Mouse (Mus musculus) heart, embryonic 10.5 days (tissue): ENCODE data around the gene Btbd11. TPM values are rescaled to one million over a fixed set of nuclear protein-coding genes. Genes with fewer than 3 reads are reported as not detected.

Source experiments
- DNase-seq: peaks from one replicate; pipeline ENCODE4 v3.0.0-alpha.2; 2017; ENCODE audit warnings: low spot score
- H3K27ac ChIP-seq: fragments of 300-500 bp; sonication (generic); 2 replicates; pipeline ENCODE4 v1.5.1; 2016; ENCODE audit warnings: mild to moderate bottlenecking
- H3K27me3 ChIP-seq: fragments of 300-500 bp; sonication (generic); 2 replicates; pipeline ENCODE4 v1.6.1; 2016; ENCODE audit warnings: mild to moderate bottlenecking; ENCODE audit not compliant: poor library complexity, insufficient read depth, severe bottlenecking
- H3K36me3 ChIP-seq: fragments of 300-500 bp; sonication (generic); 2 replicates; pipeline ENCODE4 v1.6.1; 2016; ENCODE audit warnings: mild to moderate bottlenecking, moderate library complexity
- H3K4me1 ChIP-seq: fragments of 300-500 bp; sonication (generic); 2 replicates; pipeline ENCODE4 v1.6.1; 2016; ENCODE audit warnings: mild to moderate bottlenecking
- H3K4me3 ChIP-seq: fragments of 300-500 bp; sonication (generic); 2 replicates; pipeline ENCODE4 v1.5.1; 2016; ENCODE audit warnings: mild to moderate bottlenecking, moderate library complexity
- H3K9me3 ChIP-seq: fragments of 300-500 bp; sonication (generic); 2 replicates; pipeline ENCODE4 v1.6.1; 2016; ENCODE audit warnings: mild to moderate bottlenecking, moderate library complexity
- WGBS: fragments of 180-500 bp; shearing (Covaris S2); methylation state at CpG from one replicate; pipeline ENCODE4 v1.1.7; 2016; 5-methylcytosine and 5-hydroxymethylcytosine counted together
- polyA plus RNA-seq: library from polyadenylated mRNA; unstranded; fragments of >200 nt; fragmentation: Nextera tagmentation; extraction: Ambion mirVana; gene quantifications from 2 replicates; pipeline ENCODE4 v1.2.1, GENCODE M21; 2016

The Btbd11 gene
- polyA plus RNA-seq, 1 experiment from 2014 or later: 1.5 TPM

DNA sequence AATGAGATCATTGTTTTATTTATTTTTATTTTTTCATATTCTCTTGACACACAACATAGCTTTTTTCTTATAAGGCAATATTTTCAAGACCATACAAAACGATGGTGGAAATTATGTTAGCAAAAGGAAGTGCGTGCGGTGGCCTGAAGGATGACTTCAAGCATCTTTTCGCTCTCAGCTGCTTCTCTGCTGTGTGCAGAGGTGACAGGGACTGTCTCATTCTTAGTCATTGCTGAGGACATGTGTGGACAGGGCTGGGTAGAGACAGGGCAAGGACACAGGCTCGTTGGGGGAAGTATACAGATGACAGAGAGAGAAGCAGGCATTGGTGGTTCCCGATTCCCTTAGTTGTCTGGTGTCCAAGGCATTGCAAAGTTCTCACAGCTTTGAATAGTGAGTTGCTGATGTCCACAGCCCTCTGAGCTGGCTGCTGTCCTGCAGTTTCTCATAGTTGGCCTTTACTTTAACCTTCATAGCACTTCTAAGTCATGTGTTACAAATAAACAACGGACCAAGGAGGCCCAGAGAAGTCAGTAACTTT, 135.7 kb downstream of the Btbd11 start:
- no peaks in the 10 kb centered on the region for H3K27me3 ChIP-seq
- H3K9me3 ChIP-seq: no peaks in the 10 kb centered on the region
- 80% methylated on average over 7 of the region's 7 CpGs for WGBS
- H3K4me1 ChIP-seq: peaks cover 17% of the 10 kb centered on the region
- DNase-seq: no peak
- no peaks in the 10 kb centered on the region for H3K36me3 ChIP-seq
- H3K27ac ChIP-seq: no peak overlapping the region
- H3K4me3 ChIP-seq: no peak overlapping the region

DNA sequence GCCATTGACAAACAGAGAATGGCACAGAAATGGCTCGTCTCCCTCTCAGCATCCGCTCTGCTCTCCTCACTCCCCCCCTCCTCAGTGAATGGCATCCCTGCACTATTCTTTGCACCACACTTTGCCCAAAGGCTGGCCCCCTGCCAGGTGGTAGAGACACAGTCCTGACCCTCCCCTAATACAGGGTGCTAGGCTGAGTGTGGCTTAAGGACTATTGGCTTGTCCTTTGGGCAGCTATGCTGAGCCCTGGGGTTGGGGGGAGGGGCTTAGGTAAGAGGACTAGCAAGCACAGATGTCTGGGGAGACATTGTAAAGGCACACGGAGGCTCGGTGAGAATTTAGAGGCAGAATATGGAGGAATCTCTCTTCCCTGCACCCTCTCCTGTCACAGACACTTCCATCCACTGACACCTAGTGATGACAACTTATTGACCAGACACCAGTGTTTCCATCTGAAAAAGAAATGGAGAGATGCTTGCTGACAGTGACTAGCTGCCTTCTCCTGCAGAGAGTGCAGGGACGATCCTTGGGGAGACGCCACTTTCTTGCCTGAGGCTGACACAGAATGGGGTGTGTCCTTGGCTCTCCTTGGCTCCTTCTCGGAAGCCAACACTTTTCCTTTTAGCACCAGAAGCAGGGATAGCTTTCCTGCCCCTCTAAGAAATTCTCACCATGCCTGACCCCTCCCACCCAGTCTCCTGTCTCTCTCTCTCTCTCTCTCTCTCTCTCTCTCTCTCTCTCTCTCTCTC, 138.8 kb downstream of the Btbd11 start:
- Histone ChIP-seq H3K4me1 (peaks cover 17% of the 10 kb centered on the region), H3K36me3 (no peaks in the 10 kb centered on the region), H3K27ac (no peak overlapping the region), H3K4me3 (no peak overlapping the region), H3K9me3 (no peaks in the 10 kb centered on the region), H3K27me3 (peaks cover 8% of the 10 kb centered on the region; the same call in 1 of the 2 replicates)
- DNase-seq: no peak
- WGBS: 22% methylated on average over 7 of the region's 7 CpGs

DNA sequence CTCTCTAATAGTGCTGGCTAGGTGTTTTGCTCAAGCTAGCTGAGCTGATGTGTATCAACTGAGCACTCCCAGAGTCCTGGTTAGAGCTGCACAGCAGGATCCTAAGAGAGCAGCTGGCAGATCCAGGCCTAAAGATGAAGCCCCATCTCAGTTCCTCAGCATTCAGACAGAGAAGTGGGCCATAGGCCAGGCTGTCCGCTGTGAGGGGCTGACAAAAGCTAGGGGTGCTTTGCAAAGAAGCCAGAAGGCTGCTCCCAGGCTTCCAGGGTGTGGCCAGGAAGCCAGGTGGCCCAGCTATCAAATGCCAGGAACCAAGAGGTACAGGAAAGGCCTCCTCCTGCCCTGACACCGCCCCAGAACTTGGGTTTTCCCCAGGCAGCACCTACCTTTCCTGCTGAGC, 140.0 kb downstream of the Btbd11 start:
- Histone ChIP-seq H3K36me3 (no peaks in the 10 kb centered on the region), H3K9me3 (no peaks in the 10 kb centered on the region), H3K4me1 (peaks cover 17% of the 10 kb centered on the region), H3K27ac (no peak overlapping the region), H3K27me3 (peaks cover 15% of the 10 kb centered on the region; the same call in 1 of the 2 replicates), H3K4me3 (no peak overlapping the region)
- no peak for DNase-seq
- WGBS: 69% methylated on average over 2 of the region's 2 CpGs

DNA sequence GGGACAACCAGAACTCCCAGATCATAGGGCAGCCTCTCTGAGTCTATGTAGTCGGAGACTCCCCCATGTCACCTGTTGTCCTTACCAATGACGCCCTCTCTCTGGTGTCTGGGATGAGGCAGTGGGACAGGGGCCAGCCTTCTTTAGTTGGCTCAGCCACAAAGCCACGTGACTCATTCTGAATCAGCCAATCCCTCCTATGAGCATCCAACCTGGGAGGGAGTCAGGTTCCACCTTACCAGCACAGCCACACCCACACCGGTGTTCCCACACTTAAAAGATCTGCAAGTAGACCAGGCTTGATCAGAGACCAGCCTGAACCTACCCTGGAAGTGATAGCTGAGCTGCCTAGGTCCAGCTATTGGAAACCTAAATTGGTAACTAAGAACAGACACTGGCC, 141.1 kb downstream of the Btbd11 start:
- DNase-seq: no peak
- Histone ChIP-seq H3K9me3 (no peaks in the 10 kb centered on the region), H3K4me3 (no peak overlapping the region), H3K36me3 (no peaks in the 10 kb centered on the region), H3K27me3 (peaks cover 15% of the 10 kb centered on the region; the same call in 1 of the 2 replicates), H3K27ac (no peak overlapping the region), H3K4me1 (peaks cover 17% of the 10 kb centered on the region)
- 77% methylated on average over 4 of the region's 4 CpGs for WGBS

DNA sequence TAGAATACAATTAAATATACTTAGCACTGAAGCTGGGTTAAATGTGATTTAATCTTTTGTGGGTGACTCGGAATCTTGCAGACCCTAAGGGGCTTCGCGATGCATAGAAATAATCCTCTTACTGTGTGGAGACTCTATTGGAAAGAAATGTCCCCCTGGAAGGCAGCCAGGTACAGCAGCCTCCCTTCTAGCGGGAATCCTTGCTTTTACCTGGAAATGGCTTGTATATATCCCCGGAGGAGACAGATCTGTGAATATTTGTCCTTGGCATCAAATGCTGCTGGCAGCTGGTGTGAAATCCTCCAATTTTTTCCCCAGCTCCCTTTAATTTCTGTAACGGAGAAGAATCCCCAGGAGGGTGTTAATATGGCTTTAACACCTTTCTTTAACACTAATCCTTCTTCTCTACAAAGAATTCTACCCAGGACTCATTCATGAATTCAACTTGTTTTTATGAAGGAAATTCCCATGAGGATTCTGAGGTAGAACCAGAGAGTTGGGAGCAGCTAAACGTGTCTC, 146.6 kb downstream of the Btbd11 start:
- Histone ChIP-seq H3K27me3 (0 out of 2 replicates have a peak, but pooled peaks cover 8% of the 10 kb centered on the region), H3K36me3 (no peaks in the 10 kb centered on the region), H3K9me3 (no peaks in the 10 kb centered on the region), H3K4me1 (no peaks in the 10 kb centered on the region), H3K4me3 (no peak overlapping the region), H3K27ac (no peak overlapping the region)
- WGBS: 59% methylated on average over 7 of the region's 7 CpGs
- DNase-seq: no peak

DNA sequence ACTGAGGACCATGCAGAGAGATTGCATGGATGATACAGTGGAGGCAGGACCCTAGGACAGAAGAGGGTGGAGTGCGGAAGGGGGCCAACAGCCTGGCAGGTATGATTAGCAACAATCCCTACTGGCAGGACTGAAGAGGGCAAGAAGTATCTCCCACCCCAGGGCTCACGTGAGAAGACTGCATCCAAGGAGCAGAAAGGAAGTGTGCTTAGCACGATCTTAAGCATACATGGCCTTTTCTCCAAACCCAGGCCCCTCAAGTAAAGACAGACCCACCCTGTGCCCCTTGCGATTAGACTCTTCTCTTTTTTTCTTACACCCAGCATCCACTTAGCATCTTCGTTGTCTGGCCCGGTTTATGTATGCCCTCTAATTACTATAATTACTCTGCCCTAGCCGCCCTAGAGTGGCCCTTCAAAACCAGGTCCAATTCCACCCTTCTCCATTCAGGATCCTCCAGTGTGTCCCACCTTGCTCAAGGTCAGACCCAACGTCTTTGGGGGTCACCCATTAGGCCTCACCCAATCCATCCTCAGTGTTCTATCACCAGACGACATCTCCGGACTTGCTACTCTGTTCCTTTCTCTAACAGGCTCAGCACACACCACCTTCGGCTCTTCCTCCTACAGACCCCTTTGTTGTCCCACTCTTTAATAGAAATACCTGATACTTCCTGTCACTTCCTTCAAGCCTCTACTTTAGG, 151.6 kb downstream of the Btbd11 start:
- H3K36me3 ChIP-seq: no peaks in the 10 kb centered on the region
- H3K27me3 ChIP-seq: no peaks in the 10 kb centered on the region
- no peak overlapping the region for H3K4me3 ChIP-seq
- H3K27ac ChIP-seq: no peak overlapping the region
- no peak for DNase-seq
- H3K4me1 ChIP-seq: no peaks in the 10 kb centered on the region
- 85% methylated on average over 11 of the region's 11 CpGs for WGBS
- H3K9me3 ChIP-seq: no peaks in the 10 kb centered on the region

DNA sequence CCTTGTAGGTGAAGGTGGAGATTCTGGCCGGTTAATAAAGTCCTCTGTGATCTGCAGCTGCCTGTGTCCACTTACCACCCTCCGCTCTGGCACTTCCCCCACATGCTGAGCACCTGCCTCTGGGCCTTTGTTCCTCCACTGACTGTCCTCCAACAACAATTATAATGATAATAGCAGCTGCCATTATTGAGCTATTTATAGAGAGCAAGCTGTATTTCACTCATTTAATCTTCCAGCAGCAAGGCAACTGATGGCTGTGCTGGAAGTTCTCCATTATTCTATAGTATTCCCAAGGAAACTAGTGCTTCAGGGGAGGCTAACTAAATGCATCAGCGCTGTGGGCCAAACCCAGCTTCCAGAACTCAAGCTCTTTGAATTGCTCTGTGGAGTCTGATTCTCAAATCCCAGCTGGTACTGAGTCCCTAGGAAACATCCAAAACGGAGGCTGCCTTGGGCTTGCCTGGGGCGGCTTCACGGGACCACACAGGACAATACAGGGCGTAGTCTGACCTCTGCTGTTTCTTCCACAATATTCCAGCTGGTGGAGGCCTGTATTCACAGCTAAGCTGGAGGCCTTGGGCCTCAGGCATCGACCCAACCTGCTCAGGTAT, 153.0 kb downstream of the Btbd11 start:
- Histone ChIP-seq H3K27ac (no peak overlapping the region), H3K27me3 (no peaks in the 10 kb centered on the region), H3K4me1 (no peaks in the 10 kb centered on the region), H3K9me3 (no peaks in the 10 kb centered on the region), H3K36me3 (no peaks in the 10 kb centered on the region), H3K4me3 (no peak overlapping the region)
- DNase-seq: no peak
- WGBS: 32% methylated on average over 8 of the region's 8 CpGs

DNA sequence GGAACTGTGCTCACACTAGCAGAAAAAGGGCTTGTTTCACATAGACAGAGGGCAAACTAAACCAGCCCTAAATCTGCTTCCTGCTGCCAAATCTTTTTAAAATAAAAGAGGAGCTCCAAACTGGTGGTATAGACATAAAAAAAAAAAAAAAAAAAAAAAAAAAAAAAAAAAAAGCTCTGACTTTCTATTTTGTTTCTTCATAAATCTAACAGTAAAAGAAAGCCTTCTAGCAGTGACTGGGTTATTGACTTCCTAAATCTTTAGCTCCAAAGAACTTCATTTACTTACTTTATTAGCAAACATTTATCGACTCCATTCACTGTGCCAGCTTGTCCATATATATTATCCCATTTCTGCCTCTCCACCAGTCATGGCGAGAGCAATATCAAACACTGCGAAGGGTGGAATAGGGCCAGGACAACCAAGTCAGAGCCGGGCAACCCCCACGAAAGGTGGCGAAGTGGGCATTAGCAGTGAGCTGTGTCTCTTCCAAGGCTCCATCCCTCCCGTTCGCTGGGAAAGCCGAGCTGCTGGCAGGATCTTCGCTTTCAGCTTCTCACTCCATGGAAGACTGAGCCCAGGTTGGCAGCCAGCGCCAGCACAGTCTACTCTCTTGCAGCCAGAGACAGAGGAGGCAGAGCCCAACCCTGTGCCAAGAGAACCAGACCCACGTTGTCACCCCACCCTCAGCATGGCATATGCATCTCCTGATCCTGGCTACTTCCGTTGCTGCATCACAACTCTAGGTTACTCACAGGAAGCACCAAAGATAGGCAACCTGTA, 153.9 kb downstream of the Btbd11 start:
- no peaks in the 10 kb centered on the region for H3K27me3 ChIP-seq
- H3K27ac ChIP-seq: no peak overlapping the region
- no peaks in the 10 kb centered on the region for H3K9me3 ChIP-seq
- no peak for DNase-seq
- H3K4me3 ChIP-seq: no peak overlapping the region
- H3K4me1 ChIP-seq: 0 out of 2 replicates have a peak, but pooled peaks cover 6% of the 10 kb centered on the region
- WGBS: 83% methylated on average over 13 of the region's 13 CpGs
- H3K36me3 ChIP-seq: no peaks in the 10 kb centered on the region

DNA sequence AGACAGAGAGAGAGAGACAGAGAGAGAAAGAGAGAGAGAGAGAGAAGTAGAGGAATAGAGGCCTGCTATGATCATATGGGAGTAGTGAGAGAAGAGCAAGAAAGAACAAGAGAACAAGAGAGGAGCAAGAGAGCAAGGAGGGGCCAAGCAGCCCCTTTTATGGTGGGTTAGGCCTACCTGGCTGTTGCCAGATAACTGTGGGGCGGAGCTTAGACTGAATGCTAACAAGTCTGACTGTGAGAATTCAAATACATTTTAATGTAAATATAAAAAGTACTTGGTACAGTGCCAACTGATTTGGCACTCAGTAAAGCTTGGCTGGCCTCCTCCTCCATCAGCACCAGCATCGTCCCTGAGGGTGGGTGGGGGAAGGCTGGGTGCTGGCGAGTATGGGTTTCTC, 154.9 kb downstream of the Btbd11 start:
- 87% methylated on average over 3 of the region's 3 CpGs for WGBS
- no peak for DNase-seq
- Histone ChIP-seq H3K36me3 (no peaks in the 10 kb centered on the region), H3K27me3 (no peaks in the 10 kb centered on the region; the same call in 1 of the 2 replicates), H3K4me1 (0 out of 2 replicates have a peak, but pooled peaks cover 6% of the 10 kb centered on the region), H3K4me3 (no peak overlapping the region), H3K27ac (no peak overlapping the region), H3K9me3 (no peaks in the 10 kb centered on the region)

DNA sequence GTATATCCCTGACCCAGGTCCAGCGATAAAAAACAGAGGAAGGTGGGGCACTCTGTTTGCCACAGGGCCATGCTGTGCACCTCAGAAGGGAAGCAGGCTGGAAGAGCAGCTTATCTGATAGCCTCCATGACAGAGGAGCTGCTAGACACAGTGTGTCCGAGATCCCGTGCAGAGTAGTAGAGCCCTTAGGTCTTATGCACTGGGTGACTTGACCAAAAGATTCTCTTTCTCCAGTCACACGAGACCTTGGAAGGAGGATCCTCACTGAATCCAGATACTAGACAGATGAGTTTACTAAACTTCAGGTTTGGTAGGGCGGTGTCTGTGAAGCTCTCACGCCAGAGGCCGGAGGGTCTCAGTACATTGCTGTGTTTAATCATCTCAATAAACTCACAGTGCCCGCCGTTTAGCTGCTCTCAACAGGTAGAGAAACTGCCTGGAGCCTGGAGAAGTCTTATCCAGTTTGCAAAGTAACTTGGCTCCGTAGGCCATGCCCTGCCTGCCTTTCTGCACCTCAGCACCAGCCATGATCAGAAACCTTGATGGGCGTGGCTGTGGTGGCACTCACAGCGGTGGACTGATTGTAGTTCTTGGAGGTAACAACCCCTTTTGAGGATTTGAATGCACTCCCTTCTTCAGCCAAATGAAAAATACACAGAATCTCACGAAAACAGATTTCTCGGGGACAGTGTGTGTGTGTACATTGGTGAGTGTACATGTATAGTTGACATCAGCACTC, 155.4 kb downstream of the Btbd11 start:
- Histone ChIP-seq H3K27me3 (no peaks in the 10 kb centered on the region; the same call in 1 of the 2 replicates), H3K4me3 (no peak overlapping the region), H3K9me3 (no peaks in the 10 kb centered on the region), H3K27ac (no peak overlapping the region), H3K4me1 (0 out of 2 replicates have a peak, but pooled peaks cover 6% of the 10 kb centered on the region), H3K36me3 (no peaks in the 10 kb centered on the region)
- 86% methylated on average over 14 of the region's 14 CpGs for WGBS
- DNase-seq: no peak

DNA sequence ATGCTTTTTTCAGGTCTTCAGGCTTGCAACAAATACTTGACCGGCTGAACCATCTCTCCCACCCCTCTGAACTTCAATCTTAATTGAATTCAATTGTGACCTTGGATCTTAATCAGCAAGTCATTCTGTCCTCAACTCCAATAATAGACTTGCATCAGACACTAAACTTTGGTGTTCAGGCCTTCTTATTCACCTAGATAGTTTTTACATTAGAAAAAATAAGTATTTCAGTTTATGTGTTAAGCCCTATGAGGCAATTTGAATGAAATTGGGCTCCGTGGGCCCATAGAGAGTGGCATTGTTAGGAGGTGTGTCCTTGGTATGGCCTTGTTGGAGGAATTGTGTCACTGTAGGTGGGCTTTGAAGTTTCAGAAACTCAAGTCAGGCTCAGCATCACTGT, 156.7 kb downstream of the Btbd11 start:
- no peak for DNase-seq
- Histone ChIP-seq H3K9me3 (no peaks in the 10 kb centered on the region), H3K4me1 (0 out of 2 replicates have a peak, but pooled peaks cover 6% of the 10 kb centered on the region), H3K36me3 (no peaks in the 10 kb centered on the region), H3K27me3 (no peaks in the 10 kb centered on the region; the same call in 1 of the 2 replicates), H3K4me3 (no peak overlapping the region), H3K27ac (no peak overlapping the region)
- 88% methylated on average over 2 of the region's 2 CpGs for WGBS
